ENCODE assay signal across 16 mouse cellular contexts in the genomic region with DNA sequence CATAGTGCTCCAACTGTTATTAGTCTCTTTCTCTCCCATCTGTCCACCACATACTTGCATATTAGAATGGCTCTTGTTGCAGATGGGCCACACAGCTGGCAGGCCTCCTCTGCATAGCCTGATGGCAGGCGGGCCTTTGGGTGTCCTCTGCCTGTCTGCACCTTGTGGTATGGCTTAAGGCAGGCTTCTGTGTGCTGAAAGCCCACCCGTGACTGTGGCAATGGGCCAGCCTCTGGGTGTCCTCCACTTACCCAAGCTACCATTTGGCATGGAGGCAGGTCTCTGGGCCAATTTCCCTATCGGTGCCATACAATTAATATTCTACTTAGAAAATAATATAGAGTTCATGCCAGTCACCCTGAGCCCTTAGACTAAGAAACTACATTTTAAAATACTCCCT.
"Had no signal": no experiment of that assay in that cellular context is flagged by ENCODE, and none has a peak within 500 bp of the region (broad histone marks: within the 10 kb centered on the region; RNA-seq: fewer than 3 reads in every experiment).

No protein-coding gene starts in this region.

- DNase-seq: heart, postnatal 10 days; heart, postnatal 14 days; heart, postnatal 36 days; heart, postnatal 4 days; kidney, adult 11 months; kidney, adult 18-20 months; kidney, adult 2 months; kidney, adult 8-10 months; kidney, adult 9 months; kidney, postnatal 10 days; kidney, postnatal 14 days; kidney, postnatal 25 days; kidney, postnatal 36 days; kidney, postnatal 4 days; layer of hippocampus, adult 9-11 months; layer of hippocampus, postnatal 36 days had no signal
